Mouse (Mus musculus): ENCODE measurements around the gene Dennd2a.

GRCm38 (mm10) chr6:39540563-39540962, 17.1 kb downstream of the Dennd2a start:
- TF ChIP-seq POLR2A (IDR thresholded peaks at IDR 0.05; ENCODE audit: borderline replicate concordance, low read depth, low read length), result no peak
- TF ChIP-seq CTCF (IDR thresholded peaks at IDR 0.05; ENCODE audit: low read depth, low read length), result no peak
